Comparison of ENCODE assay signal across 10 mouse cellular contexts in the genomic region with DNA sequence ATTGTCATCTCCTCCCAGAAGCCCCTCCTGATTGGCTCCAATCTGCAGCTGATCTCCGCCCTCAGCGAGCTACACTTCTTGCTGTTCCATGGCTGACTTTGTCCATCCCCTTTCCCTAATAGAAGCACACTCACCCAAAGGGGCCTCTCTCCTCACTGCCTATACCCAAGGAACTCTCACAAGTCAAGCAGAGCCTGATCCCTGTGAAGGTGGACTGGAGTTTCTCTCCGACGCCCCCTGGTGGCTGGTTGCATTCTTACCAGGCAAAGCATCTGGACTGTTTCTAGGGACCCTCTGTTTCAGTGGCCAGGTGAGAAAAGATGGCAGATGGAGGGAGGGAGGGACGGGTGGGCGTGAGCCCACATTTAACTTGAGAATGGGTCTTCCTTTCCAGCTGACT. TPM values are rescaled to one million over a fixed set of nuclear protein-coding genes. Genes with fewer than 3 reads are reported as not detected.
DNase-seq lines count a peak whose midpoint lies in the region; ATAC-seq and TF ChIP-seq lines count a peak whose summit lies in the region.
"Had no signal": no experiment of that assay in that cellular context is flagged by ENCODE, and none has a peak within 500 bp of the region (broad histone marks: within the 10 kb centered on the region; RNA-seq: fewer than 3 reads in every experiment).

No protein-coding gene starts in this region.

- no peaks in the 10 kb centered on the region for H3K4me1 ChIP-seq in kidney, embryonic 14.5 days (ENCODE audit: control insufficient read depth, insufficient read depth, low read length)
- H3K4me1 ChIP-seq in liver, embryonic 14.5 days (replicated peaks; ENCODE audit: control insufficient read depth in 2 of 2, insufficient read depth in 2 of 2, low read length in 1 of 2): peaks cover 0 to 7% of the 10 kb centered on the region in 2 experiments; a peak in 1 of 4 replicates
- peaks cover 44% of the 10 kb centered on the region for H3K4me1 ChIP-seq in neural tube, embryonic 13.5 days (replicated peaks)
- H3K4me1 ChIP-seq: embryonic facial prominence, embryonic 15.5 days had no signal

- H3K27me3 ChIP-seq in kidney, embryonic 14.5 days (ENCODE audit: control insufficient read depth, insufficient read depth, low read length): no peaks in the 10 kb centered on the region
- no peaks in the 10 kb centered on the region for H3K27me3 ChIP-seq in liver, embryonic 14.5 days (ENCODE audit: control insufficient read depth, insufficient read depth, low read length)
- H3K27me3 ChIP-seq in neural tube, embryonic 13.5 days: no peaks in the 10 kb centered on the region
- H3K27me3 ChIP-seq: embryonic facial prominence, embryonic 15.5 days had no signal

- WGBS in kidney, embryonic 14.5 days: 20% methylated on average over 6 of the region's 6 CpGs
- 24% methylated on average over 6 of the region's 6 CpGs for WGBS in liver, embryonic 14.5 days (ENCODE audit: insufficient replicate concordance)
- 28% methylated on average over 6 of the region's 6 CpGs for WGBS in neural tube, embryonic 13.5 days

- H3K27ac ChIP-seq in kidney, embryonic 14.5 days (ENCODE audit: low read depth, low read length): no peak overlapping the region
- H3K27ac ChIP-seq in liver, embryonic 14.5 days: no peak overlapping the region
- no peak overlapping the region for H3K27ac ChIP-seq in neural tube, embryonic 13.5 days (replicated peaks)
- H3K27ac ChIP-seq: embryonic facial prominence, embryonic 15.5 days had no signal

- peak; percentile 95 for TF ChIP-seq CTCF in liver, embryonic 14.5 days (IDR thresholded peaks at IDR 0.05; ENCODE audit: low read depth)

- no peaks in the 10 kb centered on the region for H3K9me3 ChIP-seq in kidney, embryonic 14.5 days (ENCODE audit: control insufficient read depth, low read length)
- no peaks in the 10 kb centered on the region for H3K9me3 ChIP-seq in liver, embryonic 14.5 days (ENCODE audit: control insufficient read depth, low read length)
- H3K9me3 ChIP-seq in neural tube, embryonic 13.5 days: no peaks in the 10 kb centered on the region
- H3K9me3 ChIP-seq: embryonic facial prominence, embryonic 15.5 days had no signal

- H3K9ac ChIP-seq in kidney, embryonic 14.5 days (ENCODE audit: low read depth, low read length): no peak overlapping the region
- H3K9ac ChIP-seq in liver, embryonic 14.5 days (replicated peaks): no peak overlapping the region
- H3K9ac ChIP-seq in neural tube, embryonic 13.5 days: no peak overlapping the region
- H3K9ac ChIP-seq: embryonic facial prominence, embryonic 15.5 days had no signal

- no peaks in the 10 kb centered on the region; the same call in 1 of the 2 replicates for H3K36me3 ChIP-seq in kidney, embryonic 14.5 days (ENCODE audit: control insufficient read depth, insufficient read depth, low read length)
- no peaks in the 10 kb centered on the region for H3K36me3 ChIP-seq in liver, embryonic 14.5 days (replicated peaks; ENCODE audit: control insufficient read depth, insufficient read depth, low read depth)
- H3K36me3 ChIP-seq in neural tube, embryonic 13.5 days: no peaks in the 10 kb centered on the region

- H3K4me2 ChIP-seq in kidney, embryonic 14.5 days (replicated peaks; ENCODE audit: low read depth, low read length): no peak overlapping the region
- no peak overlapping the region for H3K4me2 ChIP-seq in liver, embryonic 14.5 days (ENCODE audit: low read depth)
- no peak overlapping the region for H3K4me2 ChIP-seq in neural tube, embryonic 13.5 days
- H3K4me2 ChIP-seq: embryonic facial prominence, embryonic 15.5 days had no signal

- H3K4me3 ChIP-seq in kidney, embryonic 14.5 days (ENCODE audit: low read length): no peak overlapping the region
- no peak overlapping the region for H3K4me3 ChIP-seq in liver, embryonic 14.5 days (ENCODE audit: insufficient read depth in 1 of 2, low read depth in 2 of 2, low read length in 2 of 2)
- no peak overlapping the region for H3K4me3 ChIP-seq in neural tube, embryonic 13.5 days
- H3K4me3 ChIP-seq: embryonic facial prominence, embryonic 15.5 days; myocyte had no signal

- peak; percentile 47; the same call in 1 of the 2 replicates for ATAC-seq in frontal cortex, adult (ENCODE audit: low TSS enrichment)
- peak; percentile 59; the same call in 1 of the 2 replicates for ATAC-seq in kidney, embryonic 14.5 days (ENCODE audit: low FRiP score, low TSS enrichment)
- peak; percentile 33; the same call in 1 of the 2 replicates for ATAC-seq in liver, embryonic 14.5 days (ENCODE audit: insufficient read depth)
- ATAC-seq in neural tube, embryonic 13.5 days (ENCODE audit: low read depth): peak; percentile 50; the same call in 1 of the 2 replicates

- no peak for TF ChIP-seq EP300 in liver, embryonic 14.5 days (IDR thresholded peaks at IDR 0.05; ENCODE audit: low read depth)

- peak; percentile 20 for DNase-seq in ovary, postnatal 10 days (ENCODE audit: low spot score)
- no peak for DNase-seq in ovary, adult 18-20 months (ENCODE audit: low spot score)
- peak; percentile 70 for DNase-seq in cerebellum, adult 9-10 months
- peak; percentile 34 to 45 (median 35) for DNase-seq in liver, embryonic 14.5 days (ENCODE audit: low read depth in 3 of 3, low spot score in 3 of 3)
- peak; percentile 14 to 77 for DNase-seq in thymus, postnatal 10 days (ENCODE audit: low spot score in 2 of 2)

RNA-seq across cellular contexts. Expression of a gene that starts 14.9 kb away (rescaled TPM):
- polyA plus RNA-seq in kidney, embryonic 14.5 days (2014; fragmentation: Nextera tagmentation; extraction: Ambion mirVana): 13.4 and 18.6 TPM in 2 replicates
- polyA plus RNA-seq in liver, embryonic 14.5 days (2012; rRNA removed): 6.0 and 6.4 TPM in 2 replicates
- 7.3 and 7.9 TPM in 2 replicates for polyA plus RNA-seq in liver, embryonic 14.5 days (2014; fragmentation: Nextera tagmentation; extraction: Ambion mirVana)
- polyA plus RNA-seq in neural tube, embryonic 13.5 days (2015; fragmentation: Nextera tagmentation; extraction: Ambion mirVana): 15.0 and 19.0 TPM in 2 replicates

RNA-seq across cellular contexts. Expression of a gene that starts 18.7 kb away (rescaled TPM):
- polyA plus RNA-seq in kidney, embryonic 14.5 days (2014; fragmentation: Nextera tagmentation; extraction: Ambion mirVana): 22.2 and 27.2 TPM in 2 replicates
- 6.0 and 6.1 TPM in 2 replicates for polyA plus RNA-seq in liver, embryonic 14.5 days (2012; rRNA removed)
- polyA plus RNA-seq in liver, embryonic 14.5 days (2014; fragmentation: Nextera tagmentation; extraction: Ambion mirVana): 9.4 and 11.2 TPM in 2 replicates
- polyA plus RNA-seq in neural tube, embryonic 13.5 days (2015; fragmentation: Nextera tagmentation; extraction: Ambion mirVana): 21.4 and 23.0 TPM in 2 replicates
